Mouse (Mus musculus): Measurements from ENCODE around the gene Gm21958. TPM values are rescaled to one million over a fixed set of nuclear protein-coding genes. Genes with fewer than 3 reads are reported as not detected.

Gm21958 gene
- total and polyA plus RNA-seq, 2 experiments: not detected

GRCm38 (mm10) chr3:54736101-54736927 lies 22.2 kb upstream of the Gm21958 start:
- Histone ChIP-seq H3K9ac (ENCODE audit: low read depth, low read length) (peak overlapping the region; percentile 51), H3K27ac (replicated peaks; ENCODE audit: insufficient read depth, low read depth, low read length) (no peak overlapping the region), H3K4me1 (ENCODE audit: control insufficient read depth, insufficient read depth, low read length) (peaks cover 7% of the 10 kb centered on the region; the same call in 1 of the 2 replicates), H3K27me3 (ENCODE audit: control insufficient read depth, insufficient read depth, low read length) (no peaks in the 10 kb centered on the region), H3K4me3 (ENCODE audit: insufficient read depth, low read depth, low read length) (peak overlapping the region; percentile 85), H3K36me3 (ENCODE audit: control insufficient read depth, insufficient read depth, low read length) (peaks cover 7% of the 10 kb centered on the region), H3K79me2 (ENCODE audit: control insufficient read depth, insufficient read depth, low read length) (no peaks in the 10 kb centered on the region)
- 51% methylated on average over 18 of the region's 18 CpGs for WGBS
- TF ChIP-seq CTCF (IDR thresholded peaks at IDR 0.05; ENCODE audit: low read depth, low read length) (no peak), POLR2A (IDR thresholded peaks at IDR 0.05; ENCODE audit: extremely low read depth, insufficient read depth, low read length) (no peak)
- DNase-seq (ENCODE audit: extremely low read depth, low read depth, low spot score): peak; percentile 45

GRCm38 (mm10) chr3:54735247-54736046 lies 21.3 kb upstream of the Gm21958 start, which contains the start of the genes Exosc8 and Alg5:
Exosc8 (minus strand) TSS chr3:54735393.
Alg5 (plus strand) TSS chr3:54735539.
- Histone ChIP-seq H3K79me2 (ENCODE audit: control insufficient read depth, insufficient read depth, low read length) (no peaks in the 10 kb centered on the region), H3K27me3 (ENCODE audit: control insufficient read depth, insufficient read depth, low read length) (no peaks in the 10 kb centered on the region), H3K36me3 (ENCODE audit: control insufficient read depth, insufficient read depth, low read length) (peaks cover 3% of the 10 kb centered on the region; the same call in 1 of the 2 replicates), H3K4me3 (ENCODE audit: insufficient read depth, low read depth, low read length) (peak within 1 kb of the TSS; percentile 85), H3K9ac (ENCODE audit: low read depth, low read length) (peak within 1 kb of the TSS; percentile 89), H3K4me1 (ENCODE audit: control insufficient read depth, insufficient read depth, low read length) (peaks cover 7% of the 10 kb centered on the region; the same call in 1 of the 2 replicates), H3K27ac (replicated peaks; ENCODE audit: insufficient read depth, low read depth, low read length) (peak within 1 kb of the TSS; percentile 92)
- under 1% methylated on average over 63 of the region's 65 CpGs for WGBS
- TF ChIP-seq POLR2A (IDR thresholded peaks at IDR 0.05; ENCODE audit: extremely low read depth, insufficient read depth, low read length) (0 out of 2 replicates have a peak, but pooled peaks have one; percentile 46), CTCF (IDR thresholded peaks at IDR 0.05; ENCODE audit: low read depth, low read length) (peak; percentile 94)
- DNase-seq (ENCODE audit: extremely low read depth, low read depth, low spot score): peak; percentile 51

- TF ChIP-seq POLR2A (IDR thresholded peaks at IDR 0.05; ENCODE audit: extremely low read depth, insufficient read depth, low read length) (peak; percentile 71), CTCF (IDR thresholded peaks at IDR 0.05; ENCODE audit: low read depth, low read length) (no peak)
Measured at GRCm38 (mm10) chr3:54734411-54735246, 20.5 kb upstream of the Gm21958 start.

GRCm38 (mm10) chr3:54732371-54732770 lies 18.2 kb upstream of the Gm21958 start:
- H3K27ac ChIP-seq (replicated peaks; ENCODE audit: insufficient read depth, low read depth, low read length): no peak overlapping the region
- H3K27me3 ChIP-seq (ENCODE audit: control insufficient read depth, insufficient read depth, low read length): no peaks in the 10 kb centered on the region
- no peaks in the 10 kb centered on the region for H3K79me2 ChIP-seq (ENCODE audit: control insufficient read depth, insufficient read depth, low read length)
- H3K36me3 ChIP-seq (ENCODE audit: control insufficient read depth, insufficient read depth, low read length): peaks cover 19% of the 10 kb centered on the region
- H3K4me3 ChIP-seq (ENCODE audit: insufficient read depth, low read depth, low read length): no peak overlapping the region
- WGBS: 67% methylated on average over 4 of the region's 4 CpGs
- no peak for TF ChIP-seq POLR2A (IDR thresholded peaks at IDR 0.05; ENCODE audit: extremely low read depth, insufficient read depth, low read length)
- TF ChIP-seq CTCF (IDR thresholded peaks at IDR 0.05; ENCODE audit: low read depth, low read length): no peak
- peaks cover 7% of the 10 kb centered on the region; the same call in 1 of the 2 replicates for H3K4me1 ChIP-seq (ENCODE audit: control insufficient read depth, insufficient read depth, low read length)
- H3K9ac ChIP-seq (ENCODE audit: low read depth, low read length): no peak overlapping the region
- no peak for DNase-seq (ENCODE audit: extremely low read depth, low read depth, low spot score)

More at GRCm38 (mm10) chr3:54734411-54735246, 20.5 kb upstream of the Gm21958 start:
- peak overlapping the region; percentile 85 for H3K4me3 ChIP-seq (ENCODE audit: insufficient read depth, low read depth, low read length)
- H3K36me3 ChIP-seq (ENCODE audit: control insufficient read depth, insufficient read depth, low read length): peaks cover 9% of the 10 kb centered on the region; the same call in 1 of the 2 replicates
- no peaks in the 10 kb centered on the region for H3K27me3 ChIP-seq (ENCODE audit: control insufficient read depth, insufficient read depth, low read length)
- no peaks in the 10 kb centered on the region for H3K79me2 ChIP-seq (ENCODE audit: control insufficient read depth, insufficient read depth, low read length)
- under 1% methylated on average over 84 of the region's 84 CpGs for WGBS
- H3K9ac ChIP-seq (ENCODE audit: low read depth, low read length): peak overlapping the region; percentile 88
- peaks cover 7% of the 10 kb centered on the region; the same call in 1 of the 2 replicates for H3K4me1 ChIP-seq (ENCODE audit: control insufficient read depth, insufficient read depth, low read length)
- peak; percentile 63 for DNase-seq (ENCODE audit: extremely low read depth, low read depth, low spot score)
- H3K27ac ChIP-seq (replicated peaks; ENCODE audit: insufficient read depth, low read depth, low read length): peak overlapping the region; percentile 92

- peak; percentile 88 for DNase-seq (ENCODE audit: extremely low read depth, low read depth, low spot score)
- H3K4me1 ChIP-seq (ENCODE audit: control insufficient read depth, insufficient read depth, low read length): peaks cover 7% of the 10 kb centered on the region; the same call in 1 of the 2 replicates
- 44% methylated on average over 8 of the region's 8 CpGs for WGBS
- TF ChIP-seq POLR2A (IDR thresholded peaks at IDR 0.05; ENCODE audit: extremely low read depth, insufficient read depth, low read length): no peak
- TF ChIP-seq CTCF (IDR thresholded peaks at IDR 0.05; ENCODE audit: low read depth, low read length): no peak
- peaks cover 19% of the 10 kb centered on the region for H3K36me3 ChIP-seq (ENCODE audit: control insufficient read depth, insufficient read depth, low read length)
- peak overlapping the region; percentile 50 for H3K27ac ChIP-seq (replicated peaks; ENCODE audit: insufficient read depth, low read depth, low read length)
- H3K79me2 ChIP-seq (ENCODE audit: control insufficient read depth, insufficient read depth, low read length): no peaks in the 10 kb centered on the region
- H3K27me3 ChIP-seq (ENCODE audit: control insufficient read depth, insufficient read depth, low read length): no peaks in the 10 kb centered on the region
- H3K4me3 ChIP-seq (ENCODE audit: insufficient read depth, low read depth, low read length): no peak overlapping the region
- no peak overlapping the region for H3K9ac ChIP-seq (ENCODE audit: low read depth, low read length)
Measured at GRCm38 (mm10) chr3:54731626-54732150, 17.5 kb upstream of the Gm21958 start.

Data from liver, adult 2 months (tissue).